Mouse (Mus musculus) stomach, embryonic 14.5 days (tissue): Measurements from ENCODE around the gene Trim5. TPM values are rescaled to one million over a fixed set of nuclear protein-coding genes. Genes with fewer than 3 reads are reported as not detected.
"Not testable (repeated sequence)": the region's sequence is repeated elsewhere in the genome, so short reads cannot be mapped to it uniquely, and the experiment has no call there.

Experiments
- ATAC-seq: fragments of 200-750 bp; cut with Nextera tagmentation; 2 replicates; pipeline ENCODE4 v1.8.0; 2017; ENCODE audit warnings: low read depth, moderate TSS enrichment; ENCODE audit not compliant: insufficient number of reproducible peaks, insufficient read depth, low FRiP score
- H3K27ac ChIP-seq: fragments of 300-500 bp; sonication (generic); 2 replicates; pipeline ENCODE4 v1.5.1; 2014; ENCODE audit warnings: mild to moderate bottlenecking, low read length, moderate library complexity, mixed read lengths
- H3K27me3 ChIP-seq: fragments of 300-500 bp; sonication (generic); 2 replicates; pipeline ENCODE4 v1.6.1; 2014; ENCODE audit warnings: low read length, control low read depth, mixed read lengths; ENCODE audit not compliant: control insufficient read depth, insufficient read depth
- H3K36me3 ChIP-seq: fragments of 300-500 bp; sonication (generic); 2 replicates; pipeline ENCODE4 v1.6.1; 2014; ENCODE audit warnings: mild to moderate bottlenecking, control low read depth, low read length, moderate library complexity, mixed read lengths; ENCODE audit not compliant: control insufficient read depth, insufficient read depth
- H3K4me1 ChIP-seq: fragments of 300-500 bp; sonication (generic); 2 replicates; pipeline ENCODE4 v1.6.1; 2014; ENCODE audit warnings: low read length, control low read depth, mixed read lengths; ENCODE audit not compliant: control insufficient read depth, insufficient read depth
- H3K4me2 ChIP-seq: fragments of 300-500 bp; sonication (generic); replicated peaks from 2 replicates; pipeline ENCODE4 v1.6.1; 2014; ENCODE audit warnings: low read depth, low read length, control low read depth
- H3K4me3 ChIP-seq: fragments of 300-500 bp; sonication (generic); 2 replicates; pipeline ENCODE4 v1.5.1; 2014; ENCODE audit warnings: low read depth, low read length, control low read depth
- H3K9ac ChIP-seq: fragments of 300-500 bp; sonication (generic); replicated peaks from 2 replicates; pipeline ENCODE4 v1.6.1; 2014; ENCODE audit warnings: low read depth, mild to moderate bottlenecking, control low read depth, low read length, moderate library complexity, mixed read lengths
- H3K9me3 ChIP-seq: fragments of 300-500 bp; sonication (generic); 2 replicates; pipeline ENCODE4 v1.6.1; 2016; ENCODE audit warnings: low read depth, low read length, control low read depth; ENCODE audit not compliant: control insufficient read depth
- WGBS: fragments of 180-500 bp; shearing (Covaris S2); extraction: QIAGEN DNeasy Blood & Tissue Kit; methylation state at CpG from one replicate; pipeline ENCODE4 v1.1.7; 2014; 5-methylcytosine and 5-hydroxymethylcytosine counted together
- polyA plus RNA-seq: library from polyadenylated mRNA; unstranded; fragments of >200 nt; fragmentation: Nextera tagmentation; extraction: Ambion mirVana; gene quantifications from 2 replicates; pipeline ENCODE4 v1.2.1, GENCODE M21; 2014

Gene Trim5
- polyA plus RNA-seq, 1 experiment from 2014 or later = 0.36 TPM

GRCm38 (mm10) chr7:104279361-104279760, 8.5 kb downstream of the Trim5 start:
- not testable (repeated sequence) for H3K9me3 ChIP-seq, H3K27me3 ChIP-seq, H3K4me1 ChIP-seq, H3K4me2 ChIP-seq, H3K36me3 ChIP-seq, H3K4me3 ChIP-seq, H3K27ac ChIP-seq, H3K9ac ChIP-seq, ATAC-seq
- 76% methylated on average over 3 of the region's 3 CpGs for WGBS

GRCm38 (mm10) chr7:104265335-104265734, 22.6 kb downstream of the Trim5 start:
- WGBS = 74% methylated on average over 3 of the region's 5 CpGs
- H3K4me2 ChIP-seq, H3K9ac ChIP-seq, H3K27me3 ChIP-seq, H3K36me3 ChIP-seq, ATAC-seq, H3K27ac ChIP-seq, H3K4me1 ChIP-seq, H3K9me3 ChIP-seq, H3K4me3 ChIP-seq: not testable (repeated sequence)

- not testable (repeated sequence) for H3K27me3 ChIP-seq, H3K27ac ChIP-seq, H3K4me2 ChIP-seq, ATAC-seq, H3K9me3 ChIP-seq, H3K4me3 ChIP-seq, H3K36me3 ChIP-seq, H3K9ac ChIP-seq, H3K4me1 ChIP-seq
- WGBS = 84% methylated on average over 4 of the region's 4 CpGs
Observed at GRCm38 (mm10) chr7:104260380-104260779, 27.5 kb downstream of the Trim5 start.

- H3K4me2 ChIP-seq = peak within 1 kb of the TSS; percentile 46
- H3K27ac ChIP-seq = no peak within 1 kb of the TSS; the same call in 1 of the 2 replicates
- H3K36me3 ChIP-seq = no peaks in the 10 kb centered on the region
- H3K4me3 ChIP-seq = peak within 1 kb of the TSS; percentile 49
- H3K4me1 ChIP-seq = no peaks in the 10 kb centered on the region
- WGBS = 6% methylated on average over 13 of the region's 13 CpGs
- H3K27me3 ChIP-seq = no peaks in the 10 kb centered on the region
- peak; percentile 85 for ATAC-seq
- no peaks in the 10 kb centered on the region for H3K9me3 ChIP-seq
- peak within 1 kb of the TSS; percentile 55 for H3K9ac ChIP-seq
Observed at GRCm38 (mm10) chr7:104244287-104245181, 43.4 kb downstream of the Trim5 start, which contains the start of gene Trim34a. Trim34a (plus strand) TSS chr7:104244457.

GRCm38 (mm10) chr7:104243616-104244015, 44.3 kb downstream of the Trim5 start:
- no peak overlapping the region for H3K27ac ChIP-seq
- H3K9ac ChIP-seq = no peak overlapping the region
- no peak for ATAC-seq
- no peaks in the 10 kb centered on the region for H3K27me3 ChIP-seq
- no peak overlapping the region for H3K4me3 ChIP-seq
- no peaks in the 10 kb centered on the region for H3K9me3 ChIP-seq
- peak overlapping the region; percentile 46; the same call in 1 of the 2 replicates for H3K4me2 ChIP-seq
- H3K4me1 ChIP-seq = no peaks in the 10 kb centered on the region
- H3K36me3 ChIP-seq = no peaks in the 10 kb centered on the region
- 61% methylated on average over 1 of the region's 1 CpGs for WGBS

- Histone ChIP-seq H3K9ac (no peak overlapping the region), H3K4me1 (no peaks in the 10 kb centered on the region), H3K27ac (no peak overlapping the region), H3K4me3 (no peak overlapping the region), H3K9me3 (no peaks in the 10 kb centered on the region), H3K4me2 (no peak overlapping the region), H3K27me3 (no peaks in the 10 kb centered on the region), H3K36me3 (no peaks in the 10 kb centered on the region)
- no peak for ATAC-seq
Observed at GRCm38 (mm10) chr7:104240857-104241256, 47.0 kb downstream of the Trim5 start.

GRCm38 (mm10) chr7:104231203-104231602, 56.7 kb downstream of the Trim5 start:
- 37% methylated on average over 2 of the region's 2 CpGs for WGBS

GRCm38 (mm10) chr7:104218701-104219569, 69.0 kb downstream of the Trim5 start, which contains the start of gene Trim6:
Trim6 (plus strand) TSS chr7:104218793.
- H3K9me3 ChIP-seq = no peaks in the 10 kb centered on the region
- H3K4me1 ChIP-seq = no peaks in the 10 kb centered on the region
- ATAC-seq = peak; percentile 76
- H3K36me3 ChIP-seq = no peaks in the 10 kb centered on the region
- H3K4me2 ChIP-seq = peak within 1 kb of the TSS; percentile 54
- H3K9ac ChIP-seq = no peak within 1 kb of the TSS
- H3K4me3 ChIP-seq = peak within 1 kb of the TSS; percentile 30
- no peaks in the 10 kb centered on the region for H3K27me3 ChIP-seq
- no peak within 1 kb of the TSS for H3K27ac ChIP-seq
- WGBS = 3% methylated on average over 37 of the region's 37 CpGs

More at GRCm38 (mm10) chr7:104231203-104231602, 56.7 kb downstream of the Trim5 start:
- ATAC-seq = no peak
- Histone ChIP-seq H3K36me3 (no peaks in the 10 kb centered on the region), H3K4me2 (no peak overlapping the region), H3K27ac (no peak overlapping the region), H3K4me3 (no peak overlapping the region), H3K4me1 (no peaks in the 10 kb centered on the region), H3K9ac (no peak overlapping the region), H3K9me3 (no peaks in the 10 kb centered on the region), H3K27me3 (no peaks in the 10 kb centered on the region)
